Mouse (Mus musculus) heart, adult 10 weeks (tissue): ENCODE measurements around the gene Vmn2r16. TPM values are rescaled to one million over a fixed set of nuclear protein-coding genes. Genes with fewer than 3 reads are reported as not detected.

Experiments used
- polyA plus RNA-seq: library from polyadenylated mRNA; stranded (reverse); fragments of 350-450 nt; fragmentation: Illumina TruSeq; extraction: RNeasy Lipid Tissue Mini Kit (QIAGEN cat#74804); gene quantifications from one replicate; pipeline ENCODE4 v1.2.3, GENCODE M21; 2014; ENCODE audit warnings: low read depth, low replicate concordance

Gene Vmn2r16
- polyA plus RNA-seq, result not detected

GRCm38 (mm10) chr5:109329862-109330261, at the start of gene Vmn2r16:
TSS of gene Vmn2r16 (plus strand) at chr5:109330162.

GRCm38 (mm10) chr5:109297544-109297943, 32.4 kb upstream of the Vmn2r16 start, which contains the start of gene Vmn2r15:
TSS of gene Vmn2r15 (minus strand) at chr5:109297644.

GRCm38 (mm10) chr5:109419388-109419787, 89.4 kb downstream of the Vmn2r16 start, which contains the start of gene Vmn2r17:
TSS of gene Vmn2r17 (plus strand) at chr5:109419688.

Other genes starting within 250 kb of the Vmn2r16 start
- not detected for gene Vmn2r12, start 232.2 kb upstream of the Vmn2r16 start, polyA plus RNA-seq
- gene Vmn2r13, start 138.0 kb upstream of the Vmn2r16 start, polyA plus RNA-seq, result not detected
- not detected for gene Vmn2r14, start 105.5 kb upstream of the Vmn2r16 start, polyA plus RNA-seq
- not detected for gene Vmn2r15, start 32.5 kb upstream of the Vmn2r16 start, polyA plus RNA-seq
- gene Vmn2r17, start 89.5 kb downstream of the Vmn2r16 start, polyA plus RNA-seq, result not detected
- gene Crlf2, start 228.8 kb downstream of the Vmn2r16 start, polyA plus RNA-seq, result 5.0 TPM